8 mouse cellular contexts compared by ENCODE assay signal in the genomic region with DNA sequence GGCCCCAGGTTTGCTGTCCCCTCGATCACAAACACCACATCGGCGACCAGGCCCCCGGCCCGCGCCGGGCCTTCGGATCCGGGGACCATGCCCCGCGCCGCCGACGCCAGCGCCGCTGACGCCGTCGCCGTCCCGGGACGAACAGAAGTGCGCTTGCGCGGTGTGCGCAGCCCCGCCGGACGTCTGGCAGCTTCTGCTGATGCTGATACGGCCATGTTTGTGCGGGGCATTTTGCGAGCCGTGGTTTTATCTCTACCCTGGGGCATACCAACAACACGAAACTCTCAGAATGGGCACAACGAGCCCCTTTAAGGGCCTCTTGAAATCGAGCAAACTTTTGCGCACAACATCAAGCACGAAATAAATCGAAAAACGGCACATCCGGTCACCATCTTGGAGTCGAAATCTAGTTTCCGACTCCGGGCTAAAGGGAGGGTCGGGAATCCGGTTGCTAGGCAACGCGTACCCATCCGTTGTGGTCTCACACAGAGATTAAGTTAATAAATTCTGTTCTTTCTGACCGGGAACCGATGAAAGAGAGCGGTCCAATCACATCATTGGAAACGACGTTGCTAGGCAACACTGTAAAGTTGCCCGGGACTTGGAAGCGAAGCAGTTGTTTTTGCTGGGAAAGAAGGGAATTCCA. TPM values are rescaled to one million over a fixed set of nuclear protein-coding genes. Genes with fewer than 3 reads are reported as not detected.
DNase-seq lines count a peak whose midpoint lies in the region; ATAC-seq and TF ChIP-seq lines count a peak whose summit lies in the region.

A gene (minus strand): TSS at position 437 of the 646 bp plus-strand sequence.

- ATAC-seq in forebrain, embryonic 12.5 days (ENCODE audit: low FRiP score), result peak; percentile 82
- peak; percentile 67 for ATAC-seq in heart, postnatal 0 days (ENCODE audit: insufficient read depth, low read depth)
- ATAC-seq in liver, embryonic 16.5 days (ENCODE audit: low read depth), result peak; percentile 77
- peak; percentile 64 for ATAC-seq in neural tube, embryonic 13.5 days (ENCODE audit: low read depth)

- TF ChIP-seq POLR2A in testis, adult 2 months (IDR thresholded peaks at IDR 0.05; ENCODE audit: control insufficient read depth, low read depth, low read length), result peak; percentile 79

- WGBS in forebrain, embryonic 12.5 days, result under 1% methylated on average over 56 of the region's 56 CpGs
- WGBS in heart, postnatal 0 days, result under 1% methylated on average over 56 of the region's 56 CpGs
- WGBS in liver, embryonic 16.5 days (ENCODE audit: insufficient replicate concordance), result under 1% methylated on average over 56 of the region's 56 CpGs
- under 1% methylated on average over 56 of the region's 56 CpGs for WGBS in neural tube, embryonic 13.5 days

- peaks cover 38% of the 10 kb centered on the region for H3K36me3 ChIP-seq in E14TG2a.4 (ENCODE audit: insufficient read depth, low read length)
- peaks cover 25% of the 10 kb centered on the region for H3K36me3 ChIP-seq in forebrain, embryonic 12.5 days (replicated peaks)
- H3K36me3 ChIP-seq in heart, postnatal 0 days (replicated peaks; ENCODE audit: control insufficient read depth, insufficient read depth, low read length), result no peaks in the 10 kb centered on the region; the same call in 1 of the 2 replicates
- H3K36me3 ChIP-seq in liver, embryonic 16.5 days (ENCODE audit: control insufficient read depth, insufficient read depth), result no peaks in the 10 kb centered on the region; the same call in 1 of the 2 replicates
- H3K36me3 ChIP-seq in neural tube, embryonic 13.5 days, result peaks cover 28% of the 10 kb centered on the region
- H3K36me3 ChIP-seq in testis, adult 2 months (ENCODE audit: control insufficient read depth, insufficient read depth, low read length), result no peaks in the 10 kb centered on the region

- no peaks in the 10 kb centered on the region for H3K9me3 ChIP-seq in E14TG2a.4 (ENCODE audit: low read length)
- no peaks in the 10 kb centered on the region for H3K9me3 ChIP-seq in forebrain, embryonic 12.5 days
- H3K9me3 ChIP-seq in heart, postnatal 0 days (replicated peaks; ENCODE audit: control insufficient read depth, low read length), result no peaks in the 10 kb centered on the region
- H3K9me3 ChIP-seq in liver, embryonic 16.5 days (replicated peaks; ENCODE audit: control insufficient read depth, low read length), result no peaks in the 10 kb centered on the region
- no peaks in the 10 kb centered on the region for H3K9me3 ChIP-seq in neural tube, embryonic 13.5 days

- no peak for TF ChIP-seq EP300 in heart, postnatal 0 days (IDR thresholded peaks at IDR 0.05; ENCODE audit: low read depth)

- peak within 1 kb of the TSS; percentile 89 for H3K9ac ChIP-seq in forebrain, embryonic 12.5 days
- H3K9ac ChIP-seq in heart, postnatal 0 days (replicated peaks; ENCODE audit: low read depth, low read length), result peak within 1 kb of the TSS; percentile 87
- peak within 1 kb of the TSS; percentile 76 for H3K9ac ChIP-seq in liver, embryonic 16.5 days (ENCODE audit: low read depth, low read length)
- H3K9ac ChIP-seq in neural tube, embryonic 13.5 days, result peak within 1 kb of the TSS; percentile 96

- H3K4me1 ChIP-seq in E14TG2a.4 (replicated peaks; ENCODE audit: low read depth, low read length), result peaks cover 57% of the 10 kb centered on the region
- H3K4me1 ChIP-seq in forebrain, embryonic 12.5 days, result peaks cover 53% of the 10 kb centered on the region
- peaks cover 50% of the 10 kb centered on the region for H3K4me1 ChIP-seq in heart, postnatal 0 days (ENCODE audit: control insufficient read depth, insufficient read depth)
- peaks cover 50% of the 10 kb centered on the region for H3K4me1 ChIP-seq in liver, embryonic 16.5 days (ENCODE audit: control insufficient read depth, low read depth, low read length)
- H3K4me1 ChIP-seq in neural tube, embryonic 13.5 days (replicated peaks), result peaks cover 73% of the 10 kb centered on the region
- peaks cover 15% of the 10 kb centered on the region for H3K4me1 ChIP-seq in testis, adult 2 months (ENCODE audit: control insufficient read depth, insufficient read depth, low read length)

- H3K27me3 ChIP-seq in E14TG2a.4 (ENCODE audit: insufficient read depth, low read length), result no peaks in the 10 kb centered on the region
- H3K27me3 ChIP-seq in forebrain, embryonic 12.5 days, result no peaks in the 10 kb centered on the region
- no peaks in the 10 kb centered on the region for H3K27me3 ChIP-seq in heart, postnatal 0 days (ENCODE audit: control insufficient read depth, insufficient read depth, low read length)
- H3K27me3 ChIP-seq in liver, embryonic 16.5 days (ENCODE audit: control insufficient read depth, insufficient read depth, low read depth, low read length), result no peaks in the 10 kb centered on the region
- no peaks in the 10 kb centered on the region for H3K27me3 ChIP-seq in neural tube, embryonic 13.5 days
- H3K27me3 ChIP-seq in testis, adult 2 months (ENCODE audit: control insufficient read depth, insufficient read depth, low read length), result no peaks in the 10 kb centered on the region

- H3K4me3 ChIP-seq in E14TG2a.4 (replicated peaks; ENCODE audit: low read length), result peak within 1 kb of the TSS; percentile 98
- peak within 1 kb of the TSS; percentile 83 for H3K4me3 ChIP-seq in forebrain, embryonic 12.5 days (replicated peaks)
- peak within 1 kb of the TSS; percentile 77 for H3K4me3 ChIP-seq in heart, postnatal 0 days (ENCODE audit: low read depth, low read length)
- peak within 1 kb of the TSS; percentile 90 for H3K4me3 ChIP-seq in liver, embryonic 16.5 days (ENCODE audit: low read depth, low read length)
- H3K4me3 ChIP-seq in neural tube, embryonic 13.5 days, result peak within 1 kb of the TSS; percentile 93
- H3K4me3 ChIP-seq in testis, adult 2 months (ENCODE audit: control insufficient read depth, low read depth, low read length), result peak within 1 kb of the TSS; percentile 90

- TF ChIP-seq CTCF in E14TG2a.4 (conservative IDR thresholded peaks at IDR 0.05; ENCODE audit: low read length), result no peak
- no peak for TF ChIP-seq CTCF in heart, postnatal 0 days (IDR thresholded peaks at IDR 0.05; ENCODE audit: low read depth)
- no peak for TF ChIP-seq CTCF in testis, adult 2 months (IDR thresholded peaks at IDR 0.05; ENCODE audit: control insufficient read depth, insufficient read depth, insufficient replicate concordance, low read depth, low read length)

- DNase-seq in c-Kit-positive CD71-positive TER-119-positive erythroid progenitor cells, embryonic 14.5 days (ENCODE audit: low spot score), result peak; percentile 85
- peak; percentile 93 for DNase-seq in heart, postnatal 0 days (ENCODE audit: low spot score)
- peak; percentile 93 to 96 for DNase-seq in kidney, postnatal 4 days

- peak within 1 kb of the TSS; percentile 96 for H3K4me2 ChIP-seq in forebrain, embryonic 12.5 days
- peak within 1 kb of the TSS; percentile 91 for H3K4me2 ChIP-seq in heart, postnatal 0 days (ENCODE audit: low read depth, low read length)
- H3K4me2 ChIP-seq in liver, embryonic 16.5 days (ENCODE audit: low read depth, low read length), result peak within 1 kb of the TSS; percentile 94
- H3K4me2 ChIP-seq in neural tube, embryonic 13.5 days, result peak within 1 kb of the TSS; percentile 98

- H3K27ac ChIP-seq in forebrain, embryonic 12.5 days, result peak within 1 kb of the TSS; percentile 98
- peak within 1 kb of the TSS; percentile 91 for H3K27ac ChIP-seq in heart, postnatal 0 days (ENCODE audit: low read depth)
- peak within 1 kb of the TSS; percentile 96 for H3K27ac ChIP-seq in liver, embryonic 16.5 days (ENCODE audit: low read length)
- peak within 1 kb of the TSS; percentile 98 for H3K27ac ChIP-seq in neural tube, embryonic 13.5 days (replicated peaks)
- peak within 1 kb of the TSS; percentile 97 for H3K27ac ChIP-seq in testis, adult 2 months (ENCODE audit: control insufficient read depth, insufficient read depth, low read depth, low read length)

RNA-seq across cellular contexts. Expression of the gene that starts here (rescaled TPM):
- polyA plus RNA-seq in forebrain, embryonic 12.5 days (2016; fragmentation: Nextera tagmentation; extraction: Ambion mirVana), result 172 and 178 TPM in 2 replicates
- total RNA-seq in heart, postnatal 0 days (2014; rRNA removed; ENCODE audit: low replicate concordance), result 112 and 136 TPM in 2 replicates
- polyA plus RNA-seq in heart, postnatal 0 days (2015; fragmentation: Nextera tagmentation; extraction: Ambion mirVana), result 69.0 and 73.3 TPM in 2 replicates
- 44.7 and 53.0 TPM in 2 replicates for polyA plus RNA-seq in liver, embryonic 16.5 days (2015; fragmentation: Nextera tagmentation; extraction: Ambion mirVana)
- 134 and 138 TPM in 2 replicates for polyA plus RNA-seq in neural tube, embryonic 13.5 days (2015; fragmentation: Nextera tagmentation; extraction: Ambion mirVana)
- polyA plus RNA-seq in testis, adult 2 months (2012; rRNA removed), result 143 and 206 TPM in 2 replicates

Comparison
In these comparisons a context has a peak if more than half of its experiments do, and no peak if none do; other contexts are left out.
1. Peak in every context shown above with its lines: DNase-seq, ATAC-seq, H3K4me3 ChIP-seq and H3K27ac ChIP-seq.